Mouse (Mus musculus) bone marrow macrophage, adult 2 months (primary cell): ENCODE measurements around the gene Fam222a.

Experiments
- CTCF ChIP-seq: IDR thresholded peaks from 2 replicates; pipeline ENCODE4 v1.5.1; 2012; ENCODE audit warnings: low read depth, mild to moderate bottlenecking, low read length, moderate library complexity
- POLR2A ChIP-seq: IDR thresholded peaks from 2 replicates; pipeline ENCODE4 v1.6.1; 2012; ENCODE audit warnings: mild to moderate bottlenecking, low read depth, low read length, borderline replicate concordance

DNA sequence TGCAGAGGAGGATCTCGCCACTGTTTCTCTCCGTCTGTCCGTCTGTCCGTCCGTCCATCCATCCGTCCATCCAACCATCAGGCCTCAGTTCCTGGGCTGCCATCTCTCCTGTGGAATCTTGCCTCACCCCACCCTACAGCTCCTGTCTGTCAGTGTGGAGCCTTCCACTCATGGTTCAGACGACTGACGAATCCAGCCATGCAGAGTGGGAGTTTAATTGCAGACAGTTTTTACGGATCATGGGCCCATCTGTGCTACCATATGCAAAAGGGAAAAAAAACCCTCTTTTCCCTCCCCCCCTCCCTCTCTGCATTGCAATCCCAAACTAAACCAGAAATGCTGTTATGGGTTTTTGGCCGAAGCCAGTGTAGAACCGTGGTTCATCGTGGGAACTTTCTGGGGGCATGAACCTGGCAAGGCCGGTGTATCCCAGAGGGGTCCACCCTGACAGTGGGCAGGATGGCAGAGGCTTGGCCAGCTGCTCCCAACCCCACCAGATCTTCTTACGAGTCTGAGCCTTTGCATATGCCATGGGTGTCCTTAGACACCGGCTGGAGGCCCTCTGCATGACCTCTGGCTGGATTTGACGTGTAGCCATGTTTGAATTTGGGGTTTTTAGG lies 8.3 kb downstream of the Fam222a start:
- TF ChIP-seq POLR2A, result no peak
- no peak for TF ChIP-seq CTCF
